Mouse (Mus musculus) MEL (cell line): ENCODE data around the gene Olfr837. TPM values are rescaled to one million over a fixed set of nuclear protein-coding genes. Genes with fewer than 3 reads are reported as not detected.
"Not testable (repeated sequence)": the region's sequence is repeated elsewhere in the genome, so short reads cannot be mapped to it uniquely, and the experiment has no call there.

Source experiments
- DNase-seq: peaks from one replicate; pipeline ENCODE4 v3.0.0; 2011; ENCODE audit warnings: low read depth, low spot score
- H3K27ac ChIP-seq: 2 replicates; pipeline ENCODE4 v1.5.1; 2012; ENCODE audit warnings: low read depth, mild to moderate bottlenecking, control low read depth, low read length, moderate library complexity; ENCODE audit not compliant: control insufficient read depth
- H3K27me3 ChIP-seq, 2 experiments: fragments of 150-350 bp in 1 of 2; sonication (generic) in 1 of 2; 2 replicates each; pipeline ENCODE4 v1.6.1; 2012; ENCODE audit warnings: low read length in 2 of 2, mild to moderate bottlenecking in 2 of 2, improper control_type of control experiment in 1 of 2, moderate library complexity in 1 of 2; ENCODE audit not compliant: insufficient read depth in 2 of 2, control insufficient read depth in 1 of 2
- H3K36me3 ChIP-seq, 2 experiments: 2 replicates each; pipeline ENCODE4 v1.6.1; 2012 to 2014; ENCODE audit warnings: low read length in 2 of 2, improper control_type of control experiment in 1 of 2, inconsistent platforms in 1 of 2, mild to moderate bottlenecking in 1 of 2; ENCODE audit not compliant: insufficient read depth in 2 of 2, control insufficient read depth in 1 of 2
- H3K4me1 ChIP-seq, 2 experiments: fragments of 150-350 bp in 1 of 2; sonication (generic) in 1 of 2; 2 replicates each; pipeline ENCODE4 v1.6.1; 2012; ENCODE audit warnings: low read length in 2 of 2, improper control_type of control experiment in 1 of 2, mild to moderate bottlenecking in 1 of 2; ENCODE audit not compliant: insufficient read depth in 2 of 2, control insufficient read depth in 1 of 2
- H3K4me3 ChIP-seq, 2 experiments: fragments of 150-350 bp in 1 of 2; sonication (generic) in 1 of 2; 2 replicates each; pipeline ENCODE4 v1.5.1; 2012; ENCODE audit warnings: low read depth in 2 of 2, low read length in 2 of 2, mild to moderate bottlenecking in 2 of 2, moderate library complexity in 2 of 2, control low read depth in 1 of 2, improper control_type of control experiment in 1 of 2; ENCODE audit not compliant: control insufficient read depth in 1 of 2, insufficient read depth in 1 of 2
- H3K79me2 ChIP-seq: 2 replicates; pipeline ENCODE4 v1.6.1; 2012; ENCODE audit warnings: mild to moderate bottlenecking, low read length, moderate library complexity; ENCODE audit not compliant: control insufficient read depth, poor library complexity, insufficient read depth
- H3K9ac ChIP-seq: 2 replicates; pipeline ENCODE4 v1.6.1; 2012; ENCODE audit warnings: low read depth, mild to moderate bottlenecking, control low read depth, low read length, moderate library complexity; ENCODE audit not compliant: control insufficient read depth, poor library complexity, severe bottlenecking
- H3K9me3 ChIP-seq: fragments of 150-350 bp; sonication (generic); replicated peaks from 2 replicates; pipeline ENCODE4 v1.6.1; 2012; ENCODE audit warnings: mild to moderate bottlenecking, low read length, improper control_type of control experiment, moderate library complexity; ENCODE audit not compliant: insufficient read depth
- EP300 ChIP-seq, 2 experiments: IDR thresholded peaks; 2 replicates each; pipeline ENCODE4 v1.6.1; 2011; ENCODE audit warnings: improper control_type of control experiment in 2 of 2, low read length in 2 of 2, low read depth in 1 of 2, mild to moderate bottlenecking in 1 of 2
- ETS1 ChIP-seq: IDR thresholded peaks from 2 replicates; pipeline ENCODE4 v1.6.1; 2012; ENCODE audit warnings: low read depth, mild to moderate bottlenecking, inconsistent platforms, low read length, improper control_type of control experiment, moderate library complexity
- GABPA ChIP-seq: IDR thresholded peaks from 2 replicates; pipeline ENCODE4 v1.6.1; 2012; ENCODE audit warnings: low read depth, mild to moderate bottlenecking, inconsistent platforms, low read length, improper control_type of control experiment, moderate library complexity
- GATA1 ChIP-seq: IDR thresholded peaks from 2 replicates; pipeline ENCODE4 v1.6.1; 2011; ENCODE audit warnings: low read depth, low read length, improper control_type of control experiment
- MAFK ChIP-seq: IDR thresholded peaks from 2 replicates; pipeline ENCODE4 v1.6.1; 2011; ENCODE audit warnings: low read depth, mild to moderate bottlenecking, low read length, improper control_type of control experiment, borderline replicate concordance
- MAX ChIP-seq: IDR thresholded peaks from 2 replicates; pipeline ENCODE4 v1.6.1; 2011; ENCODE audit warnings: low read length, improper control_type of control experiment
- MXI1 ChIP-seq: IDR thresholded peaks from 2 replicates; pipeline ENCODE4 v1.6.1; 2011; ENCODE audit warnings: mild to moderate bottlenecking, low read depth, low read length, improper control_type of control experiment
- MYB ChIP-seq: IDR thresholded peaks from 2 replicates; pipeline ENCODE4 v1.6.1; 2011; ENCODE audit warnings: mild to moderate bottlenecking, low read depth, low read length, improper control_type of control experiment
- MYC ChIP-seq: IDR thresholded peaks from 2 replicates; pipeline ENCODE4 v1.6.1; 2011; ENCODE audit warnings: low read depth, mild to moderate bottlenecking, low read length, improper control_type of control experiment, moderate library complexity
- POLR2AphosphoS5 ChIP-seq: IDR thresholded peaks from 2 replicates; pipeline ENCODE4 v1.6.1; 2012; ENCODE audit warnings: low read depth, borderline replicate concordance, mild to moderate bottlenecking, inconsistent platforms, low read length, moderate library complexity, mixed read lengths
- SIN3A ChIP-seq: IDR thresholded peaks from 2 replicates; pipeline ENCODE4 v1.6.1; 2012; ENCODE audit warnings: low read length, improper control_type of control experiment, inconsistent platforms
- SMC3 ChIP-seq: IDR thresholded peaks from 2 replicates; pipeline ENCODE4 v1.6.1; 2011; ENCODE audit warnings: low read depth, low read length, improper control_type of control experiment
- TAL1 ChIP-seq: IDR thresholded peaks from 2 replicates; pipeline ENCODE4 v1.6.1; 2012; ENCODE audit warnings: mild to moderate bottlenecking, inconsistent platforms, low read length, moderate library complexity, mixed read lengths
- TCF12 ChIP-seq: IDR thresholded peaks from 2 replicates; pipeline ENCODE4 v1.6.1; 2014; ENCODE audit warnings: low read depth, mild to moderate bottlenecking, inconsistent platforms, low read length, improper control_type of control experiment, moderate library complexity
- UBTF ChIP-seq: IDR thresholded peaks from 2 replicates; pipeline ENCODE4 v1.6.1; 2012; ENCODE audit warnings: low read depth, mild to moderate bottlenecking, inconsistent platforms, low read length, improper control_type of control experiment, moderate library complexity, borderline replicate concordance; ENCODE audit not compliant: insufficient read depth
- USF1 ChIP-seq: IDR thresholded peaks from 2 replicates; pipeline ENCODE4 v1.6.1; 2014; ENCODE audit warnings: low read depth, mild to moderate bottlenecking, inconsistent platforms, low read length, improper control_type of control experiment, moderate library complexity
- USF2 ChIP-seq, 2 experiments: IDR thresholded peaks; 2 replicates each; pipeline ENCODE4 v1.6.1; 2011 to 2012; ENCODE audit warnings: improper control_type of control experiment in 2 of 2, low read length in 2 of 2, borderline replicate concordance in 1 of 2, inconsistent platforms in 1 of 2, low read depth in 1 of 2, mild to moderate bottlenecking in 1 of 2; ENCODE audit not compliant: insufficient read depth in 1 of 2
- ZKSCAN1 ChIP-seq: IDR thresholded peaks from 2 replicates; pipeline ENCODE4 v1.6.1; 2012; ENCODE audit warnings: low read depth, mild to moderate bottlenecking, inconsistent platforms, low read length, improper control_type of control experiment, moderate library complexity
- ZMIZ1 ChIP-seq: IDR thresholded peaks from 2 replicates; pipeline ENCODE4 v1.6.1; 2012; ENCODE audit warnings: low read depth, mild to moderate bottlenecking, inconsistent platforms, low read length, improper control_type of control experiment, moderate library complexity
- ZNF384 ChIP-seq: IDR thresholded peaks from 2 replicates; pipeline ENCODE4 v1.6.1; 2012; ENCODE audit warnings: low read depth, mild to moderate bottlenecking, inconsistent platforms, low read length, improper control_type of control experiment
- polyA plus RNA-seq, 2 experiments: library from polyadenylated mRNA; stranded (reverse) in 1 of 2; unstranded in 1 of 2; fragments of >175 nt in 1 of 2; fragments of >200 nt in 1 of 2; gene quantifications; 2 replicates each; pipeline versions ENCODE4 v1.2.1 to v1.2.4; 2012; ENCODE audit warnings: low replicate concordance in 2 of 2, low read depth in 1 of 2; ENCODE audit not compliant: insufficient read length in 2 of 2, insufficient read depth in 1 of 2, missing spikeins in 1 of 2
- total RNA-seq: library from RNA; depleted of rRNA; stranded (reverse); fragments of 300-350 nt; gene quantifications from 2 replicates; pipeline ENCODE4 v1.2.3, GENCODE M21; 2012; rRNA removed

The Olfr837 gene
- not detected in 2 replicates for total RNA-seq
- not detected for polyA plus RNA-seq

DNA sequence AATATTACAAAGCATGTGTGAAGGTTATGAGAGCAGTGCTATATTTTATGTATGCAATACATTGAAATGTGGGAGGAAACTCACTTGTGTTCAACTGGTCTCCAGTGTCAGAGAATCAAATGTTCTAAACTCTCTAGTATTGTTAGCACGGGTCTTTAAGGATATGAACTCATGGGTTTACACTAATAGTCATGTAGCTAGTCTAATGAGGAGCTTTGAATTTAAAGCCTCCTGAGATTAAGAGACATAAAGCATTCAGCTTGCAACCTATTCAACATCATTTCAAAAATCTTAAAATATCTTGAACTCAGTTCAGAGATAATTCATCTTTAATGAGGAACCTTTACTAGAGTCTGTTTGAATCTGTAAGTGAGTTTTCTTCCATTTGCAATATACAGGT is at the start of gene Olfr837:
Olfr837 (plus strand) TSS at position 301 of the 400 bp plus-strand sequence.
- no peaks in the 10 kb centered on the region for H3K36me3 ChIP-seq
- no peaks in the 10 kb centered on the region for H3K27me3 ChIP-seq
- H3K9me3 ChIP-seq = no peaks in the 10 kb centered on the region; the same call in 1 of the 2 replicates
- H3K27ac ChIP-seq = no peak within 1 kb of the TSS
- no peak for TF ChIP-seq GATA1
- no peak for TF ChIP-seq MYC
- no peak for TF ChIP-seq SIN3A
- TF ChIP-seq TAL1 = no peak
- TF ChIP-seq USF2 (IDR thresholded peaks at IDR 0.05; ENCODE audit: borderline replicate concordance in 1 of 2, insufficient read depth in 1 of 2, low read depth in 1 of 2, low read length in 2 of 2) = no peak
- no peak for TF ChIP-seq ZKSCAN1
- no peak for TF ChIP-seq MYB
- no peak for TF ChIP-seq GABPA
- TF ChIP-seq SMC3 = no peak
- TF ChIP-seq ZMIZ1 = no peak
- no peak for TF ChIP-seq ZNF384
- no peak for TF ChIP-seq TCF12
- no peak for TF ChIP-seq POLR2AphosphoS5
- TF ChIP-seq ETS1 = no peak
- TF ChIP-seq EP300 (IDR thresholded peaks at IDR 0.05; ENCODE audit: low read depth in 1 of 2, low read length in 2 of 2) = no peak
- no peak for TF ChIP-seq USF1
- no peak for TF ChIP-seq MAX
- TF ChIP-seq MAFK = no peak
- no peak for TF ChIP-seq UBTF
- TF ChIP-seq MXI1 = no peak
- no peaks in the 10 kb centered on the region for H3K79me2 ChIP-seq
- H3K4me3 ChIP-seq = no peak within 1 kb of the TSS
- no peak within 1 kb of the TSS for H3K9ac ChIP-seq
- H3K4me1 ChIP-seq = no peaks in the 10 kb centered on the region
- no peak for DNase-seq

DNA sequence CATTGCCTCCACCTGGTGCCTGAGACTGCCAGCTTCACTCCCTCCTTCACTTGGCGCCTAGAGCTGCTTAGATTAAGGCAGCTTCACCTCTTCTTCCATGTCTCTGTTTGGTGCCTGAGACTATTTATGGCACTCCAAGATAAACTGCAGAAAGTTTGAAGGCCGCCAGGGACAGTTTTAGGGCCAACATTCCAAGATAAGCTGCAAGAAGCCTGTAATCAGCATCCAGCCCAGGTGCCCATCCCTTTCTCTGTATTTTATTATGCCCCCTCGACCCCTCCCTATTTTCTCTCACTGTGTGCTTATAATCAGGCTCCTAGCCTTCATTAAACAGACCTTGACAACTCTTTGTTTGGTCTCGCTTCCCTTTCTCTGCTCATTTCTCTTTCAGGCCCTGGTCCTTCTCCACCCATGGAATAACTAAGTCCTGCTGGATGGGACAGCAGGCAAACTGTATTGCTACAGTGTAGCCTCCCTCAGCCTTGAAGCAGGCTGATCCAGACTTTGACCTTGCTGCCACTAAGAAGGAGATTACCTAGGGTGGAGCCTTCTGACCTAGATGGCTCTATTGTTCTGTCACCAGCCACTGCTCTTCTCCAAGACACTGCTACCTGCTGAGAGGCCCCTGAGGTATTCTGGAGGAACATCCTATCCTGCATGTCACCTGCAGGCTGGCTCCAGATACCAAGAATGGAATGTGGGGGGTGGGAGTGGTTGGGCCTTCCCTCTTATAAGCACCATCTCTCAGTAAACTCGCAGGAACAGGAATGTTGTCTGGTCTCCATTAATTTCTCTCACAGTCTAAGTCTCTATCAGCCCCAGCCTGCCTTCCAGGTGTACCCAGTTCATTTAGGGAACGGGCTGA is 43.0 kb upstream of the Olfr837 start:
- not testable (repeated sequence) for H3K9me3 ChIP-seq, H3K79me2 ChIP-seq, H3K27ac ChIP-seq, H3K9ac ChIP-seq, H3K27me3 ChIP-seq, H3K4me1 ChIP-seq, H3K4me3 ChIP-seq, DNase-seq, H3K36me3 ChIP-seq
